Mouse (Mus musculus): Measurements from ENCODE around the gene Pip4k2a. TPM values are rescaled to one million over a fixed set of nuclear protein-coding genes. Genes with fewer than 3 reads are reported as not detected.

Pip4k2a gene
- polyA plus RNA-seq, 2 experiments: 15.2 to 16.6 TPM

DNA sequence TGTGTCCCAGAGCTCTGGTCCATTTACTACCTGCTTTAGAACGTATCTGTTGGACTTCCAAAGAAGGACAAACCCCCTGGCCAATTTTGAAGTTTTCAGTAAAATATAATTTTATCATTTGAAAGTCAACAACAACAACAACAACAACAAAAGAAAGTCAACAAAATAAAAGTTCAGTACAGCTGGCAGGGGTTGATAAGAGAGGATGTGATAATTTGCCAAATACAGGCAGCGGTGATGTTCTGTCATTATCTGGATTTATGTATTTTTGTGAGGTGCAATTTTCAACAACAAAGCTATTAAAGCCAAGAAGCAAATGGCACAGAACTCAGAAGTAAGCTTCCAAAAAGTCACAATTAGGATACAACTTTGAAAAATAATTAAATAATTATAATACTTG, 80.1 kb downstream of the Pip4k2a start:
- 35% methylated on average over 2 of the region's 2 CpGs for WGBS (ENCODE audit: insufficient replicate concordance)
- Histone ChIP-seq H3K36me3 (replicated peaks; ENCODE audit: control insufficient read depth, insufficient read depth, low read depth) (no peaks in the 10 kb centered on the region), H3K4me2 (ENCODE audit: low read depth) (peak overlapping the region; percentile 39), H3K27ac (peak overlapping the region; percentile 52), H3K27me3 (ENCODE audit: control insufficient read depth, insufficient read depth, low read length) (no peaks in the 10 kb centered on the region), H3K4me3 (ENCODE audit: insufficient read depth in 1 of 2, low read depth in 2 of 2, low read length in 2 of 2) (no peak overlapping the region), H3K9me3 (ENCODE audit: control insufficient read depth, low read length) (no peaks in the 10 kb centered on the region), H3K4me1 (replicated peaks; ENCODE audit: control insufficient read depth in 2 of 2, insufficient read depth in 2 of 2, low read length in 1 of 2) (peaks cover 33 to 47% of the 10 kb centered on the region in 2 experiments), H3K9ac (replicated peaks) (no peak overlapping the region)
- ATAC-seq (ENCODE audit: insufficient read depth): peak; percentile 54; the same call in 1 of the 2 replicates
- TF ChIP-seq CTCF (IDR thresholded peaks at IDR 0.05; ENCODE audit: low read depth) (no peak), EP300 (IDR thresholded peaks at IDR 0.05; ENCODE audit: low read depth) (peak; percentile 81)
- peak in 1 of 3 experiments; percentile 63 for DNase-seq (ENCODE audit: low read depth in 3 of 3, low spot score in 3 of 3)

DNA sequence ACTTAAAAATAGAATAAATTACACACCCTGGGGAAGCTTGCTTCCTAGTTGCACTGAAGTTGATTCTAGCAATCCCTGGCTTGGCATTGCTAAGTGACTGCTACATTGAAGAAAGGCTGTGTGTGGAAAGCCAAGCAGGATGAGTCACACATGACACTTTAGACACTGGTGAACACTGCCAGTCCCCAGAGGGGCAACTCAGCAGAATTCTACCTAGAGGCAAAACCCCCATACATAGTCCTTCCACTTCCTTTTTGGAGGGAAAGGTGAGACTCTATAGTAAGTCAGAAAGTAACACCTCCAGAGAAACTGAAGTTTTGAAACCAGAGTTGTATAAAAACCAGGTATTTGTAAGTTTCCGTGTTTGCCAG, 80.6 kb downstream of the Pip4k2a start:
- 40% methylated on average over 1 of the region's 1 CpGs for WGBS (ENCODE audit: insufficient replicate concordance)
- DNase-seq (ENCODE audit: low read depth in 3 of 3, low spot score in 3 of 3) (no peak), ATAC-seq (ENCODE audit: insufficient read depth) (peak; percentile 34; the same call in 1 of the 2 replicates)
- H3K4me2 ChIP-seq (ENCODE audit: low read depth): peak overlapping the region; percentile 39
- H3K27ac ChIP-seq: peak overlapping the region; percentile 52
- TF ChIP-seq EP300 (IDR thresholded peaks at IDR 0.05; ENCODE audit: low read depth) (no peak), CTCF (IDR thresholded peaks at IDR 0.05; ENCODE audit: low read depth) (no peak)
- H3K4me3 ChIP-seq (ENCODE audit: insufficient read depth in 1 of 2, low read depth in 2 of 2, low read length in 2 of 2): no peak overlapping the region
- H3K27me3 ChIP-seq (ENCODE audit: control insufficient read depth, insufficient read depth, low read length): no peaks in the 10 kb centered on the region
- H3K9ac ChIP-seq (replicated peaks): no peak overlapping the region
- H3K9me3 ChIP-seq (ENCODE audit: control insufficient read depth, low read length): no peaks in the 10 kb centered on the region
- H3K4me1 ChIP-seq (replicated peaks; ENCODE audit: control insufficient read depth in 2 of 2, insufficient read depth in 2 of 2, low read length in 1 of 2): peaks cover 36 to 51% of the 10 kb centered on the region in 2 experiments
- no peaks in the 10 kb centered on the region for H3K36me3 ChIP-seq (replicated peaks; ENCODE audit: control insufficient read depth, insufficient read depth, low read depth)

DNA sequence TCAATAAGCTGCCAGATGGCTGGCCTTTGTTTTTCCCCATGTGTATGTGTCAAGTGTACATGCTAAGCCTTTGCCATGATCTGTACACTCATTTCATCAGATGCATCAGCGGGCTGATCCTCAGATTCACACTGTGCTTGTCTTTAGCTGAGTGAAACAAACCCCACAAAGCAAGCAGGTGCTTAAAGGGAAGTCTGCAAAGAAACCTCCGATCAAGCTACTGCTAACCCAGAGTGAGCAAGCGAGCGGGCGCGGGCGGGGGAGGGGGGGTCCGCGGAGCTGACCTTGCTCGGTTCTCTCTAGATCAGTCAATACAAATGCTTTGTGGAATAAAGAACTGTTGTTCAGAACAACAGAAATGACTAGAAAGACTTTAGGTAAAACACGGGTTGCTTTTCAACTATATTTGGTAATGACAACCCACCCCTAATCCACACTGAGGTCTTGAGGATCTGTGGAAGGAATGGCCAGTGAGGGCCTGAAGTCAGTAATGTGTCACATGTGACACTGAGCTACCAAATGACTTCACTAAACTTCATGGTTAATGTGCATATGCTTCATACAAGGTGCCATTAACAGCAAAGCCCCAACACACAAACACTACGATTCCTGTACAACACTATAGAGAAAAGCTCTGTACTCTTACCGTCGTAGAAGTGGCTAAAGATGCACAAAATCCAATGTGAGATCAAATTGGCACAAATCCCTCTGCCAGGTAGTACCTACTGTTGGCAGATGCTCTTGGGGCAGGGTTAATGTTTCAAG, 81.1 kb downstream of the Pip4k2a start:
- no peaks in the 10 kb centered on the region for H3K27me3 ChIP-seq (ENCODE audit: control insufficient read depth, insufficient read depth, low read length)
- WGBS (ENCODE audit: insufficient replicate concordance): 34% methylated on average over 14 of the region's 14 CpGs
- DNase-seq (ENCODE audit: low read depth in 3 of 3, low spot score in 3 of 3) (no peak), ATAC-seq (ENCODE audit: insufficient read depth) (no peak)
- H3K27ac ChIP-seq: peak overlapping the region; percentile 52
- H3K9ac ChIP-seq (replicated peaks): 0 out of 2 replicates have a peak overlapping the region, but pooled peaks have one; percentile 9
- no peak overlapping the region for H3K4me3 ChIP-seq (ENCODE audit: insufficient read depth in 1 of 2, low read depth in 2 of 2, low read length in 2 of 2)
- no peak for TF ChIP-seq EP300 (IDR thresholded peaks at IDR 0.05; ENCODE audit: low read depth)
- no peak for TF ChIP-seq CTCF (IDR thresholded peaks at IDR 0.05; ENCODE audit: low read depth)
- H3K36me3 ChIP-seq (replicated peaks; ENCODE audit: control insufficient read depth, insufficient read depth, low read depth): no peaks in the 10 kb centered on the region
- peak overlapping the region; percentile 15; the same call in 1 of the 2 replicates for H3K4me2 ChIP-seq (ENCODE audit: low read depth)
- peaks cover 38 to 52% of the 10 kb centered on the region in 2 experiments for H3K4me1 ChIP-seq (replicated peaks; ENCODE audit: control insufficient read depth in 2 of 2, insufficient read depth in 2 of 2, low read length in 1 of 2)
- H3K9me3 ChIP-seq (ENCODE audit: control insufficient read depth, low read length): no peaks in the 10 kb centered on the region

DNA sequence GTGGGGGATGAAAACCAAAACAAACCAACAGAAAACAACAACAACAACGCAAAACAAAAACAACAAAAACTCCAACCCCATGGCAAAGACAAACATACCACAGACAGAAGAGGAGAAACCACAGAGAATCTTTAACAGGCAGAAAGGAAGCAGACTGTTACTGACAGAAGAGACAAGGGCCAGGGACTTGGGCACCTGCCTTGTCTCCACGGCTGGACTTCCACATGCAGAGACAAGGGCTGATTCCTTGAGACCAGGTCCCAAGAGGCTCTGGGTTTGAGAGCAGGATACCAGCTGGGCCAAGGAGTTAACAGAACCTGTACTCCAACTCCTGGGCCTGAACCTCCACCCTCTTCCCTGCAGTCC, 81.9 kb downstream of the Pip4k2a start:
- H3K4me1 ChIP-seq (replicated peaks; ENCODE audit: control insufficient read depth in 2 of 2, insufficient read depth in 2 of 2, low read length in 1 of 2): peaks cover 38 to 49% of the 10 kb centered on the region in 2 experiments
- no peak for DNase-seq (ENCODE audit: low read depth in 3 of 3, low spot score in 3 of 3)
- ATAC-seq (ENCODE audit: insufficient read depth): no peak
- no peaks in the 10 kb centered on the region for H3K36me3 ChIP-seq (replicated peaks; ENCODE audit: control insufficient read depth, insufficient read depth, low read depth)
- H3K27ac ChIP-seq: no peak overlapping the region
- no peaks in the 10 kb centered on the region for H3K9me3 ChIP-seq (ENCODE audit: control insufficient read depth, low read length)
- H3K9ac ChIP-seq (replicated peaks): no peak overlapping the region
- no peaks in the 10 kb centered on the region for H3K27me3 ChIP-seq (ENCODE audit: control insufficient read depth, insufficient read depth, low read length)
- no peak overlapping the region for H3K4me2 ChIP-seq (ENCODE audit: low read depth)
- H3K4me3 ChIP-seq (ENCODE audit: insufficient read depth in 1 of 2, low read depth in 2 of 2, low read length in 2 of 2): no peak overlapping the region
- TF ChIP-seq CTCF (IDR thresholded peaks at IDR 0.05; ENCODE audit: low read depth): no peak
- no peak for TF ChIP-seq EP300 (IDR thresholded peaks at IDR 0.05; ENCODE audit: low read depth)
- 20% methylated on average over 2 of the region's 2 CpGs for WGBS (ENCODE audit: insufficient replicate concordance)

DNA sequence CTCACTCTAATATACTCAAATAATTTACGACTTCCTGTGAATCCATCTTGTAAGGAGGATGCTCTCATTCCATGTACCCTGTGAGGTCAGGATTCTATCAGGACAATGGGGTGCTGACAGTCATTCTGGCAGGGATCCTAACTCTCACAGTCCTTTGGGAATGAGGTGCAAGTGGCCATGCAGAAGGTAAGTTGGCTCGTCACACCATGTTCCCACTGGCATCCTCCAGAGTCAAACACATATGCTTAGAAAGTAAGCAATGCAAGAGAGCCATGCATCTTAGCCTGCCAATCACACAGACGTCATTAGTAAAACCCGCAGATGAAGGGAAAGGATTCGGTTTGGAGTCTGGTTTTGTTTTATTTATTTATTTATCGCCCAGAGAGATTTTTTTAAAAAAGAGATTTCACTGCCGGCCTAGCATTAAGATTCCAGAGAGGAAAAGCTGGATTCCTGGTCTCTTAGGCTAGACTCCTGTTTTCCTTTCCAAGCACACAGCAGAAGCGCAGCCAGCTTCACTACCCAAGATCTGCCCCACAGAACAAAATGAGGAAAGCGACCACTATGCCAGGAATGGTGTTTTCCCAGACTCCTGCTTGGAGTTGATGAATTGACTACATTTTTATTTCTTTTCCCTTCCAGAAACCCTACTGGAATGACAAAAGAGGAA, 82.4 kb downstream of the Pip4k2a start:
- Histone ChIP-seq H3K36me3 (replicated peaks; ENCODE audit: control insufficient read depth, insufficient read depth, low read depth) (no peaks in the 10 kb centered on the region), H3K27ac (no peak overlapping the region), H3K4me3 (ENCODE audit: insufficient read depth in 1 of 2, low read depth in 2 of 2, low read length in 2 of 2) (no peak overlapping the region), H3K27me3 (ENCODE audit: control insufficient read depth, insufficient read depth, low read length) (no peaks in the 10 kb centered on the region), H3K4me1 (replicated peaks; ENCODE audit: control insufficient read depth in 2 of 2, insufficient read depth in 2 of 2, low read length in 1 of 2) (peaks cover 38 to 49% of the 10 kb centered on the region in 2 experiments), H3K4me2 (ENCODE audit: low read depth) (no peak overlapping the region), H3K9ac (replicated peaks) (no peak overlapping the region), H3K9me3 (ENCODE audit: control insufficient read depth, low read length) (no peaks in the 10 kb centered on the region)
- TF ChIP-seq CTCF (IDR thresholded peaks at IDR 0.05; ENCODE audit: low read depth) (no peak), EP300 (IDR thresholded peaks at IDR 0.05; ENCODE audit: low read depth) (no peak)
- DNase-seq (ENCODE audit: low read depth in 3 of 3, low spot score in 3 of 3) (no peak), ATAC-seq (ENCODE audit: insufficient read depth) (no peak)
- WGBS (ENCODE audit: insufficient replicate concordance): 69% methylated on average over 9 of the region's 9 CpGs

Data from liver, embryonic 14.5 days (tissue).